Mouse (Mus musculus): Measurements from ENCODE around the gene Rbm3.

The Rbm3 gene

DNA sequence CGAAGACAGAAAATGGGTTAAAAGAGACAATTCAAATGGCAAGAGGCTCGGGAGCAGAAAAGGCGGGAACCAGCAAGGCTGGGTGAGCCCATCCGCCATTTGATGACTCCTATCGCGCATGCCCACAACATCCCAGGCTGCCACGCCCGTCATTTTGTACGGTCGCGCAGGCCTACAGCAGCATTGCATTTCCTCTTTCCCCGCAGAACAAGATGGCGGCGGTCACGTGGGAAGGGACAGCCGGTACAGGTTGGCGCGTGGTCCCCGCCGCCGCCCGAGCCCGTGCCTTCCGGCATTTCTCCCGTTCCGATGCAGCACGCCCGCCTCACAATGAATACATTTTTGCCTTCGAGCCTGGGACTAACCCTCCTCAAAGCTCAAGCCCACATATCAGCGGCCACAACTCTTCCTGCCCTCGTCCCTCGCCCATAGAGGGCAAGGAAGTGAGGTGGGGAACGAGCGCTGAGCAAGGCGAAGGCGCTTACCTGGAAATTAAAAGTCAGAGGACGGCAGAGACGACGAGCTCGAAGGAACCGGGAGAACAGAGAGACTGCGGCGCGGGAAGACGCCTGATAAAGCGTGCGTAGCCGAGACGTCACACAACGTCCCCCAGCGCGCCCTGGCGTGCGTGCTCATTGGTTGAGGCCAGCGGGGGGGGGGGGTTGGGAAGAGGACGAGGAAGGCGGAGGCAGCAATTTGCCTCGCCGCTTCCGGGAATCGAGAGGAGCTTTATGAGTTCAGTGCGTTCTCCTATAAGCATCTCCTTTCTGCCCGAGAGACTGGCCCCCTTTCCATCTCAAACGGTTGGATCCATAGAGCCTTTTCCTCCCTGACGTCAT lies at the start of gene Rbm3:
Gene Rbm3 (minus strand): TSS at position 728 of the 839 bp plus-strand sequence.
- in situ Hi-C loops (cut with MboI, MseI), result no loop called here

DNA sequence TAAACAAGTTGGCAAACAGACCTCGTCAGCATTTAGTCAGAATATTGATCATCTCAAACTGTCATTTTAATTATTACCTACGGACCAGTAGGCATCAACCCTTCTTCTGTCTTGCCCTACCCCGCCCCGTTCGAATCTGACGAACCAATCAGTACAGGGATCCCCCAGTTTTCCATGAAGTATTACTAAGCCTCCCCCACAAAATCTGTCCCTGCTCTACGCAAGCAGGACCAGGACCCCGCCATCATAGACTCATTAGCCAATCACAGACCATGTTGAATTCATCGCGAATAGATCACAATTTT lies 47.7 kb upstream of the Rbm3 start, which contains the start of gene Ebp:
Gene Ebp (minus strand): TSS at position 94 of the 305 bp plus-strand sequence.
- in situ Hi-C loops (cut with MboI, MseI), result no loop called here

DNA sequence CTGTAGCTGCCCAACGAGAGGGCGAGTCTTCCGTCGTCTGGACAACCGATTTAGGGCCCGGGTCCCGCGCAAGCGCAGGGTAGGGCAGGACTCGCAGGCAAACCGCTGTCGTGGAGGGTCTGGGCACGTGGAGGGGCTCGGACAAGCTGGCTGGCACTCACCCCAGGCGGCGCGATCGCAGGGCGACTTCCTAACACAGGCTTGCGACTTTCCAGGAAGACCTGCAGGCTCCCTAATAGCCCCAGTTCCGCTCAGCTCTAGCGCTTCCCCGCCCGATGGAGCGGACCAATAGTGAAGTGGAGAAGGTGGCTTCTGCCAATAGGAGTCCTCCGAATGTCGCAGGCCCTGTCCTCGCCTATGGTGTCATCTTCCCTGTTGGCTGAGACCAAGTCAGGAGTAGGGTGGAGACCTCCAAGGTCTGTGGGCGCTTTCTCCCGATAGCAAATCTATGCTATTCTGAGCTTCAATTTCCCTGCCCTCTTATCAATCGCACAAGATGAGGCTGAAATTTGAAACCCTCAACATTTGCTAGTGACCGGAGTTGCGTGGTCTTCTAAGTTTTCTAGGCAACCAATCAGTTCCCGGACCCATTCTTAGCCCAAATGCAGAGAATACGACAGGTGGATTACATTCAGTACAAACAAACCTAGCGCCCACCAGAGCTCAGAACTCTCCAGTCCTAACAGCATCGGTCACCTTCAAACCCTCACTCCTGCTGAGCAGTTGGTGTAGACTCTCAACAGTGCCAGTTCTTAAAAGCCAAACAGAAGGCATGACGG lies 47.1 kb upstream of the Rbm3 start:
- in situ Hi-C loops (cut with MboI, MseI), result no loop called here

DNA sequence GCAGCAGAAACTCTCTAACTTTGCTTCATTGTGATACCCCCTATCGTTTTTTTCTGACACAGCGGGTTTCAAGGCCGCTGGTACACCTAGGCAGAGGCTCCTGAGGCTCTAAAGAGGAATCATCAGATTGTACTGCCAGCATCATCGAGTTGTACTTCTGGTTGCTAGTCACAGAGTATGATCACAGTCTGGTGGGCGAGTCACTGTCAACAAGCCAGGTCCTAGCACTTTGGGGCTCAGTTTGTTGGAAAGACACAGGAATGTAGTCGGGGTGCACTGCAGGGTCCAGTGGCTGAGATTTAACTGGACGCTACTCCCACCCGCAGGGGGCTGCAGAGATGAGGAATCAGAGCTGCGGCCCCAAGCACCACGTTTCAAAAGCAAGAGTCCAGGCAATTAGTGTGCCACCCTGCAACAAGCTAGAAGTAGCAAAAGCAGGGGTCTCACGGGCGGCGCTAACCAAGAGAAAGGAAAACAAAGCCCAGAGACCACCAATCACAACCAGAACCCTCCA lies 46.5 kb upstream of the Rbm3 start:
- in situ Hi-C loops (cut with MboI, MseI), result no loop called here

DNA sequence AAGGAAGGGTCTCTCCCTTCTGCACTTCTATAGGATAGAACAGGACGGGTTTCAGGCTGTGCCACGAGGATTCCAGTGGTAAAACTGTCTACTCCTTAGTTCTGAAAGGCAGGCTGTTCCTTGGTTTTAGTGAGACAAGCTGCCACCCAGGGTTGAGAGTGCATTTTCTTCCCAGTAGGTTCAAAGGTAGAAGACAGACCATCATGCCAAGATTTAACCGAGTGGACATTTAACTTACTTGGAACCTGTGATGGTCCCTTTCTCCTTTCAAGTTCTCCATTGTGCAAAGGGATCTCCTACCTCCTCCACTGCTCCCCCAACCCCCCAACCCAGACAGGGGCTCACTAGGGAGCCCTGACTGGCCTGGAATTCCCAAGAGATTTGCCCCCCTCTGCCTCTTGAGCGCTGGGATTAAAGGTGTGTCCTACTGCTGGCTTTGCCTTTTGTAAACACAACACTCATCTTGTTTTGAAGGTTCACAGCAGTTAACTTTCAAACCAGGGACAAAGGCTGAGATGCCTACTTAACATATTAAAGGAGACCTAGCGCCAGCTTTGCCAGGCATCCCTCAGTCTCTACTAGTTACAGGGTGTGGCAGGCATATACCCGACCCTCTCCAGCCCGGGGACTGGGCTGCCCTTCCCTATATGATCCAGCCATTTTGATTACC lies 37.3 kb upstream of the Rbm3 start:
- in situ Hi-C loops (cut with MboI, MseI), result no loop called here

DNA sequence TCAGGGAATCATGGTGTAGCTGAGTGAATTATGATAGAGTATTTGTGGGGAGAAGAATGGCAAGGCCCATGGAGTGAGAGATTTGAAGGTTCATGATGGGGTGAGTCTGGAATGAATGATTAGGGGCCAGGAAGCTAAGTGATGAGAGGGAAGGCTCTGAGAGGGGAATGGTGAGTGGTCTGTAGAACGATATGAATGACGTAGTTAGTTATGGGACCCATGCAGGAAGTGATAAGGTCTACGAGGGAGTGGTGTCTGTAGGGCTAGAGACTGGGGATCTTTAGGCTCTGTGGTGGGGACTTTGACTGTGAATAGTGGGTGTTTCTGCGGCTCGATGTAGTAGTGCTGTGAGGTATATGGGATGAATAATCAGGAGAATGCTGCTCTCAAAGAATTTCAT lies 34.0 kb upstream of the Rbm3 start:
- in situ Hi-C loops (cut with MboI, MseI), result no loop called here

DNA sequence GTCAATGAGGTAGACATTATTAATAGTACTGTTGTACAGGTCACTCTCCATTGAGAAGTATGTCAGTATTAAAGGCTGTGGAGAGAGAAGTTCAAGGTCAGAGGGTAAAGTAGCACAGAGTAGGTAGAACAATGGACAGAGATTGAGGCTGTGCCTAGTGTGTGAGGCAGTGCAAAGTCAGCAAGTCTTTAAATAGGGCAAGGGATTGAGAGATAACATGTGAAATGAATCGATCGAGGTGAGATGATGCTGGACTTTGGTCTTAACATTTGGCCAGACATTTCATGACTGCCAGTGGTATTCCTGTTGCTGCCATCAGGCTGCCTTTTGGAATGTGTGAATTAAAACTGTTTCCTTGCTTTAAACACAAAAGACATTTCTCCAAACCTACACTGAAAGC lies 33.2 kb upstream of the Rbm3 start:
- in situ Hi-C loops (cut with MboI, MseI), result no loop called here

DNA sequence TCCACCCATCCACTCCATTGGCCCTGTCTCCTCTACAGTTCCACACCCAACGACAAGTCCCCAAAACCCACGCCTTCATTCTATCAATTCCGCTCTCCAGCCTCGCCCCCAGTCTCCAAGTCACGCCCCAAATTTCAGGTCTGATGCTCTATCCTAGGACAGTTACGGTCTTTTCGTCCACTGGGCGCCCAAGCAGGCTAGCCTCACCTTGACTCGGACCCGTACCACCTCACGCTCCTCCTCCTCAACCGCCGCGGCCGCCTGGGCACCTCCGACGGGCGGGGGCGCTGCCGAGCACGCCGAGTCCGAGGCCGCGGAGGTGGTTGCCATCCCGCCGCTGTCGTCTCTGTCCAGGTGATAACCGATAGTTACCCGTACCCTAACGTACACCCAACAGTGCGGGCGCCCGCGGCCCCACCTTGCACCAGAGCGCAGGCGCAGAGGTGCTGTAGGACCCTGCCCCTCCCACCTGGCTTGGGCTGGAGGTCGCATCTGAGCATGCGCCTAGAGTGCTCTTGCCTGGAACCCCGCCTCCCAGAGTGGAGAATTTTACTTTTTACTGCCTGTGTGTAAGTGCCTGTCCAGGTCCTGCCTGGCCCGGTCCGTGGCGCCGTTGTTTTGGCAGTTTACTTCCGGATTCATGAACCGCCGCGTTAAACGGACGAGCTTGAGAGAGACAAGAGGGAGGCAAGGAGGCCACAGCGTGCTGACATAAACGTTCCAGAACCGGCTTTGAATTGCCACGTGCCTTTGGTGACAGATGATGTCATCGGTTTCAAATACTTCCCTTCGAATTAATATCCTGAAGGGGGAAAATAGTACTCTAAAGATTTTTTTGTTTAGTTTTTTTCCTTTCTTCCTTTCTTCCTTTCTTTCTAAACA lies 30.1 kb upstream of the Rbm3 start, which contains the start of gene Tbc1d25:
Gene Tbc1d25 (minus strand): TSS at position 678 of the 882 bp plus-strand sequence.
- in situ Hi-C loops (cut with MboI, MseI), result no loop called here

DNA sequence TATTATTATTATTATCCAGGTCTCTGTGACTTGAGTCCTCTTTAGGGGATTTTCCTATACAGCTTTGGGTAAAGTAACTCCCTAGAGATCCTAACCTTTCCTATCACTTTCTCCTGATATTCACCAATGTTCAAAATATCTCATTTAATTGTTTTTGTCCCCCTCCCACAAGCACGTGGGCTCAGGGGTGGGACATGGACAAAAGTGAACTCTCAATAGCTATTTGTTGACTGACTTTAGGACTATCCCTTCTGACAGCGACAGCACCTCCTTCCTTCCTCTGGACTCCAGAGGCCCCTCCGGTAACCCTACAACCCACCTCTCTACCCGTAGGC lies 29.5 kb upstream of the Rbm3 start:
- in situ Hi-C loops (cut with MboI, MseI), result no loop called here

DNA sequence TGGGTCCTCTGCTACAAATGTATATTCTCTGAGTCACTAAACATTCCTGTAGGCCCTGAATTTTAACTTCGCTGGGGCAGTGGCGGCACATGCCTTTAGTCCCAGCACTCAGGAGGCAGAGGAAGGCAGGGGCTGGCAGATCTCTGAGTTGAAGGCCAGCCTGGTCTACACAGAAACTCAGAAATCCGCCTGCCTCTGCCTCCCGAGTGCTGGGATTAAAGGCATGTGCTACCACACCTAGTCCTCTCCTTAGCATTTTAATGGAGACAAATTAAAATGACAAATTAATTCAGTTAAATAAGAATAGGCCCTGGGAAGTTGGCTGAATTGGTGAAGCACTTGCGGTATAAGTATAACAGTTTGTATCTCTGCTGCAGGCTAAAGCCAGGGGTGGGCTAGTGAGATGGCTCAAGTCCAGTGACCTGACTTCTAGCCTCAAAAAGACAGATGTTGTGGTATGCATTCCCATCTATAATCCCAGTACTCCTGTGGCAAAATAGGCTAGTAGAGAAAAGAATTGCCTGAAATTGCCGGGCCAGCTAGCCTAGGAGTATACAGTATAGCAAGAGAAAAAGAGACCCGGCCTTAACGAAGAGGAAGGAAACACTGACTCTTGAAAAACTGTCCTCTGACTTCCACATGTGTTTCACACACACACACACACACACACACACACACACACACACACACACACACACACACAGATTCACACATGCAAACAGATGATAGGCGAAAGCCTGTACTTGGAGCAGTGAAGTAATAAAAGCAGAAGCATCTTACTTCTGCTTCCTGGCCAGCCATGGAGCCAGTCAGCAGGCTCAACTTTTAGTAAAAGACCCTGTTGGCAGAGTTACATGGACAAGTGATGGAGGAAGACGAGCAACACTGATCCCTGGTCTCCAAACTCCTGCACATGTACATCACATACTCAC lies 22.3 kb upstream of the Rbm3 start:
- in situ Hi-C loops (cut with MboI, MseI), result no loop called here

DNA sequence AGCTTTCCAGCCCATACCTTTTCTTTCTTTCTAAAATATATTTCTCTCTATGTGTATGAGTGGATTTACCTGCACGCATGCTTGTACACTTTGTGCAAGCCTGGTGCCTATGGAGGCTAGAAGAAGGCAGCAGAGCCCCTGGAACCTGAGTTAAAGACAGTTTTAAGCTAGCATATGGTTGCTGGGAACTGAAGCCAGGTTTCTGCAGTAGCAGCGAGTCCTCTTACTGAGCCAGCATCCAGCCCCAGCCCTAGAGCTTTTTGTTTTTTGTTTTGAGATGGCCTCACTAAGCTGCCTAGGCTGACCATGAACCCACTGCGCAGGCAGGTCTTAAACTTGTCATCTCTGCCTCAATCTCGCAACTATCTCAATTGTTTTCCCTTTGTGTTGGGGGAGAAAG lies 18.8 kb upstream of the Rbm3 start:
- in situ Hi-C loops (cut with MboI, MseI), result no loop called here

DNA sequence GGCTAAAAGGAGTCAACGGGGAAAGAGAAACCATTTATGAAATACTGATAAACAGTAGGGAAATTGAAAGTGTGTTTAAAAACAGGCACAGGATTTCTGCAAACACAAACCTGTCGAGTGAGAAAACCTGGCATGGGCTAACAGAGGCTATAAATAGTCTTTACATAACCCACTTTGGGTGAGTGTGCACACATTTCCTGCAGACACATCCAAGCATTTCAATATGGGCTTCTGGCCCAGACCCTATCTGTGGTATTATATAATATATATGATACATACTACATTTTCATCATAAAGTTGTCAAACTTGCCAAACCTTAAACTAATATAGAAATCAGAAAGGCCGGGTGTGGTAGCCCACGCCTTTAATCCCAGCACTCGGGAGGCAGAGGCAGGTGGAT lies 17.4 kb upstream of the Rbm3 start:
- in situ Hi-C loops (cut with MboI, MseI), result no loop called here

DNA sequence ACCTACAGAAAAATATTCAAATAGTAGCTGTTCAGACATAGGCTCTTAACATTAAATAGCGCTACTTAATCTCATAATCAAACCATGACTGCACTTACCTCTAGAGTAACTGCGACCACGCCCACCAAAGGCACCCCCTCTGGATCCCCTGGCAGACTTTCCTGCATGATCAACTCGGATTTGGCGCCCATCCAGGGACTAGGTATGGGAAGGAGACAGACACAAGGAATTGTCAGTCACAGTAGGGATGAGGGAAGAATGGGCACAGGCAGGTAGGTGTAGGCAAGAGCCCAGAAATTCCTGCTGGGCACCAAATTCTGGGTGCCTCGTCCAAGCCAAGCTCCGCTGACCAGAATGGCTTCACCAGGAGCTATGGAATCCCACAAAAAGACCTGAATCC lies 1.9 kb downstream of the Rbm3 start:
- in situ Hi-C loops (cut with MboI, MseI), result no loop called here

DNA sequence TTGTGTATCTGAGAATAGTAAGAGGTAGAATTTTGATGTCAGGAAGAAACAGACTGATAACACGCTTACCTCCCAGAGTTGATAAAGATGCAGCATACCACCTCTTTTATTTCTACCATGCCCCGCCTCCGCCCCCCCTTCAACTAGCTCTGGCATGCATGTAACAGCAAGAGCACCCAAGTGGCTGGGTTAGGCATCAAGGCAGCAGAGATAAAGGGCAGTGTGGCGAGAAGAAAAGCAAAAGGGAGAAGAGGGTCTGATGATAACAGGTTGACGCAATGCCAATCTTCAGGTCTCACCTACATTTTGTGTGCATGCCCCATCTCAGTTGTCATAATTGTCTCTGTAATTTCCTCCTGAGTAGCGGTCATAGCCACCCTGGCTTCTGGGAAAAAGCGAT lies 2.7 kb downstream of the Rbm3 start:
- in situ Hi-C loops (cut with MboI, MseI), result no loop called here

DNA sequence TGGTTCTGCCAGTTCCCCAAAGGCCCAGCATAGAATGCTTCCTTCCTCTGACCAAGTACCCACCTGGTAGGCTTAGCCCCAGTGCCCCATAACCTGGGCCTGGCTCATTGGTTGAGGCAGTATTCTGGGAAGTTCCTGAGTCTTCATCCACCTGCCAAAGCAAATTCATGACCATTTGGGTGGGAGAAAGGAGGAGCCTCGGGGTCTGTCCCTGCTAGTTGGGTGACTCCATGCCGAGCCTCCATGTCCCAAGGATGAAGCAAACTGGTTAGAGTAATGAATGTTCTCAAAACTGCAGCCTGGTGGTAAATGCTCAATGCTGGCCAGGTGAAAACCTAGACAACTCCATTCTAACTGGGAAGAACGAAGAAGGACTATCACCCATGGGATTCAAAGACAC lies 4.6 kb downstream of the Rbm3 start:
- in situ Hi-C loops (cut with MboI, MseI), result no loop called here

DNA sequence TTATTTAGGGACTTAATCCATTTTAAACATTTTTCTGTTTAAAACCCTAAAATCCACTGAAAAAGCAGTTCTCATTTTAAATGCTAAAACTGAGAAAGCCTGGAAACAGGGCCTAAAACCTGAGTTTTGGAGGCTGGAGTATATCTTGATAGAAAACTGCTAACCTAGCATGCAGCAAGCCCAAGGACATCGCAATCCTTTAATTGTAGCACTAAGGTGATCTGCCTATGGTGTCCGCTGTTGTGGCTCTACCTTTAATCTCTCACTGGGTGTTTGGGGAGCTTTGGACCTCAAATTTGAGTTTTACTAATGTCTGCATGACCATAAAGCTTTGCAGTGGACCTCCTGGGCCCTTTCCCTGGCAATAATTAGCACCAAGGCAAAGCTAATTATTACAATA lies 5.2 kb downstream of the Rbm3 start:
- in situ Hi-C loops (cut with MboI, MseI), result no loop called here

DNA sequence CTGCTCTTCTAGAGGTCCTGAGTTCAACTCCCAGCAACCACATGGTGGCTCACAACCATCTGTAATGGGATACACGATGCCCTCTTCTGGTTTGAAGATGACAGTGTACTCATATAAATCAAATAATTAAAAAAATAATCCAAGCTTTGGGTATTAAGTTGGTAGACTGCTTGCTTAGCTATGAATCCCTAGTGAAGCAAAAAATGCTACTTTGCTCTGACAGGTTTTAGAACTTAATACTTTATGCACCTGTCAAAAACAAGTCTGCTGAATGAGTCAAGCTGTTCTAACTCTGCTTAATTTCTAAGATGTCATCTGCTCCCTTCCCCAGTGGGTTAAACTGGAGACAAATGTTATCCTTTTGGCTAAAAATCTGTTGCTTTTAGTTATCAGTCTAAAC lies 6.2 kb downstream of the Rbm3 start:
- in situ Hi-C loops (cut with MboI, MseI), result no loop called here

DNA sequence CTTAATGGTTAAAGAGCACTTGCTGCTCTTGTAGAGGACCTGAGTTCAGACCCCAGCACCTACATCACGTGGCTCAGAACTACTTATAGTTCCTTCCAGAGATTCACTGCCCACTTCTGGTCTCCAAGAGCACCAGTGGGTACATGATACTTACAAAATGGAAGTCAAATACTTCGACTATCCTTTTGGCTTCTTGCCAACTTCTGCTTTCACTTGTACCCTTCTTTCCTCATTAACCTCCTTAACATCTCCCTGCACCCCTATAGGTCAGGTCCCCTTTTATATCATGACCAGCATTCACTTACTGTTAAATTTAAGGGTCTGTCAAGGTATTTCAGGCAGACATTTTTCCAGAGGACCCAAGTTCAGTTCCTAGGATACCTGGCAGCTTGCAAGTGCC lies 9.8 kb downstream of the Rbm3 start:
- in situ Hi-C loops (cut with MboI, MseI), result no loop called here

DNA sequence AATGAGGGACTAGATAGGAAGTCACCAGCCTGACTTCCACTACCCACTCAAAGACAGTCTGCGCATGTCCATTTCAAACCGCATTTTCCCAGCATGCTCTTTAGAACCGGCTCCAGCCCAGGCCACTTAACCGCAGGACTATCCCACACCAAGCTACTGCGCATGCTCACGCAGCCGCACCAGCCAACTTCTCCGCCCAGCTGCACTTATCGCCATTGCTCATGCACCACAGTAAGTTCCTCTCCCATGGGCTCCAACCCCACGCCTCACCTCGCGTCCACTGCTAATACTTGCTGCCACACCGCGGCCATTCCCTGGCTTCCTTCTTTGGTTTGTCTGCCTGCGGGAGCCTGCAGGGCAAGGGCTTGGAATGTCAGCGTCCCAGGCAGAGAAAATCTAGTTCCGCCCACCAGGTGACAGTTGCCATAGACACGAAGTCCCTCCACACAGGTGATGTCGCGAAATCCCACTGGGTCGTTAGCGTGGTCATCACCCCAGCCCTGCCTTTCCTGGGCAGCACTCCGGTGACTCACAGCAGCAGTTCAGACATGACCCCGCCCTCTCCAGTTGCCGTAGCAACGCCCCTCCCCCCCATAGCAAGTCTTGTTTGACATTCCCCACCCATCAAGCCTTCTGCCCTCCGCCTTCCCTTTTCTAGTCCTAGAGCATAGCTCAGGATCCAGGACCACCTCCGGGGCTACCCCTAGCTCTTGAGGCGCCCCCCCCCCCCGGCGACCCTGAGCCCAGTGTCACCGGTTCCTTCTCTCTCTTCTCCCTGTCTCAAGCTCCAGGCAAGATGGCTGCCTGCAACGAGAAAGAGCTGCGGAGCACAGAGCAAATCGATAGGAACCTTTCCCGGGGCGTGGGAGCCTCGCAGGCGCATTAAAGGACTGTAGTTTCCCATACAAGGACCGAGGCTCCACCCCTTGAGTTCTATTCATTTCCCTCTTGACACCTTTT lies 13.4 kb downstream of the Rbm3 start, which contains the start of gene Wdr13:
Gene Wdr13 (minus strand): TSS at position 876 of the 960 bp plus-strand sequence.
- in situ Hi-C loops (cut with MboI, MseI), result no loop called here
